Mouse (Mus musculus): Measurements from ENCODE around the gene Mga. TPM values are rescaled to one million over a fixed set of nuclear protein-coding genes. Genes with fewer than 3 reads are reported as not detected.

Gene Mga
- polyA plus RNA-seq, 1 experiment from 2014 or later: 28.5 TPM

DNA sequence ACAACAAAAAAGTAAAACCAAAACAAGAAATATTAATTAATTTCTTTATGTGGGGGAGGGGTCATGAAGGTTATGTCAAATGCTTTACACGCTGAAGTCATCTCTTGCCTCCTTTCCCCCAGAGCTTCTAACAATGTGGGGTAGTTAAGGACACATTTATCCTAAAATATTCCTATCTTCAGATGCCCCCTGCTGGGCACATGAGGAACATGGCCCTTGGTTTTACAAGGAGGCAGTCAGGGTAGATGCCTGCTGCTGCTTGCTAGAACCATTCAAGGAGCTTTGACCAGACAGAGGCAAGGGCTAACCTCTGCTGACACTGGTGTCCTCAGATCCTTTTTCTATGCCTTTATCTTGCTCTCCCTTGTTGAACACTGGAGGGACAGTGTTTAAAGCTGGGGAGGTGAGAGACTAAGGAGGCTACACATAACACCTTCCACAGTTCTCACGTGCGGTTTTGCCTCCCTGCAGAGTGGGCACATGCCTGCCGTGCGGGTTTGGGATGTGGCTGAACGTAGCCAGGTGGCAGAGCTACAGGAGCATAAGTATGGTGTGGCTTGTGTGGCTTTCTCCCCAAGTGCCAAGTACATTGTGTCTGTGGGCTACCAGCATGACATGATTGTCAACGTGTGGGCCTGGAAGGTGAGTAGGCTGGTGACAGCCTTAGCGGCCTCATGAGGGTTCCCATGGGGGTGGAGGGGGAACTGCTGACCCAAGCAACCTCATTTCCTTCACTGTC lies 114.6 kb downstream of the Mga start:
- whole genome bisulfite sequencing: 83% methylated on average over 8 of the region's 8 CpGs
- 0 out of 2 replicates have a peak, but pooled peaks have one; percentile 16 for ATAC-seq
- no peak overlapping the region for H3K9ac ChIP-seq

DNA sequence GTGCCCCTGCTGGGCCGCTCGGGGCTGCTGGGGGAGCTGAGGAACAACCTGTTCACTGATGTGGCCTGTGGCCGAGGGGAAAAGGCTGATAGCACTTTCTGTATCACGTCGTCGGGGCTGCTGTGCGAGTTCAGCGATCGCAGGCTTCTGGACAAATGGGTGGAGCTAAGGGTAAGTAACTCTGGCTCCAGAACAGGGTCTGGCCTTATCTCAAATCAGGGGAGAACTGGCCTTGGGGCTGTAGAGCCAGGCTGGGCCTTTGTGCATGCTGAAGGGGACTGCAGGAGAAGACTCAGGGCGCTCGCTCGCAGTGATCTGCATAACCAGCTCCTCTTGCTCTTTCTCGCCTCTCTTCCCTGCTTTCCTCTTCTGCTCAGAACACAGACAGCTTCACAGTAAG lies 115.9 kb downstream of the Mga start:
- no peak for ATAC-seq
- no peak overlapping the region for H3K9ac ChIP-seq
- H3K27ac ChIP-seq: no peak overlapping the region
- 90% methylated on average over 13 of the region's 13 CpGs for WGBS
- H3K36me3 ChIP-seq (ENCODE audit: poor library complexity, severe bottlenecking): peaks cover 31% of the 10 kb centered on the region
- no peaks in the 10 kb centered on the region for H3K4me1 ChIP-seq
- no peak overlapping the region for H3K4me2 ChIP-seq
- H3K27me3 ChIP-seq: no peaks in the 10 kb centered on the region
- no peaks in the 10 kb centered on the region for H3K9me3 ChIP-seq (replicated peaks)
- no peak overlapping the region for H3K4me3 ChIP-seq

More for the DNA sequence above, 114.6 kb downstream of the Mga start:
- no peaks in the 10 kb centered on the region for H3K4me1 ChIP-seq
- no peak overlapping the region for H3K4me2 ChIP-seq
- H3K9me3 ChIP-seq (replicated peaks): no peaks in the 10 kb centered on the region
- peaks cover 18% of the 10 kb centered on the region for H3K36me3 ChIP-seq (ENCODE audit: poor library complexity, severe bottlenecking)
- no peak overlapping the region for H3K27ac ChIP-seq
- no peak overlapping the region for H3K4me3 ChIP-seq
- H3K27me3 ChIP-seq: no peaks in the 10 kb centered on the region

DNA sequence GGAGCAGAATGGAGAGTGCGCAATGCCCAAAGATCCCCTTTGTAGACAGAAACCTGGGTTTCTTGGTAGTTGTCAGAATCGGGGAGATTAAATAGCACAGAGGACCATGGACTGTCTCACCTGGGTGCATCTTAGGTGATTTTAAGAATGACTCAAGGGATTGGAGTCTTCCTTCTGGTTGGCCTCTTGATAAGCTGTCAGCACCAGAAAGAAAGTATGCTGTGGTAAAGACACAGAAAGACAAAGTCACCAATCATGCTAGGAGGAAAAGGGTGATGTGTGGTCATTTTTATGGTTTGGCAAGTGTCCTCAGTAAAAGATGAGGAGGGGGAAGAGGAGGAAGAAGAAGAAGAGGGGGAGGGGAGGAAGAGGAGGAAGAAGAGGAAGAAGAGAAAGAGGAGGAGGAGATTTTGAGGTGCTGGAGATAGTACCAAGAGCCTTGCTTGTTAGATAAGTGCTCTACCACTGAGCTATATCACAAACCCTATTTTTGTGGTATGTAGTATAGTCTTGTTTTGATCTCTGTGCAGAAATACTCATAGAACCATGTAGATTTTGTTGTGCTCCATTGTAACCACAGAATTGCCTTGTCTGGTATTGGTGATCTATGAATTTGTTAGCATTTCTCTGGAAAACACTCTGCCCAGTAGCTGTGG lies 116.9 kb downstream of the Mga start:
- Histone ChIP-seq H3K4me1 (no peaks in the 10 kb centered on the region), H3K4me3 (no peak overlapping the region), H3K27ac (no peak overlapping the region), H3K9ac (no peak overlapping the region), H3K4me2 (no peak overlapping the region), H3K9me3 (replicated peaks) (no peaks in the 10 kb centered on the region), H3K27me3 (no peaks in the 10 kb centered on the region), H3K36me3 (ENCODE audit: poor library complexity, severe bottlenecking) (peaks cover 41% of the 10 kb centered on the region)
- 100% methylated on average over 2 of the region's 2 CpGs for whole genome bisulfite sequencing
- no peak for ATAC-seq

DNA sequence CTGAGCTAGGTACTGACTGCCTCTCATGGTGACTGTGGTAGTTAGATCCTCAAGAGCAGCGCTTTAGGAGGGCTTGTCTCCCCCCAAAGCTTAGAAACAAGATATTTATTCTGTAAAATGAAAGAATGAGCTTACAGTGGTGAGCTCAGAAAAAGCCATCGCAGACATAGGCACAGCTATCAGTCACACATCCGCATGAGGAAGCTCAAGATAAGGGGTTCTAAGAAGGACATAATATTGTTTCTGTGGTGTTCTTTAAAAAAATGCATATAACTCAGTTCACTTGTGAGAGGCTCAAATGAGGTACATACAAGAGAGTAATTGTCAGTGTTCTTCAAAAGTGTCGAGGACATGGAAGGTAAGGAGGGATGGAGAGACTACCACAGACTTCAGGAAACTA lies 118.9 kb downstream of the Mga start:
- Histone ChIP-seq H3K4me2 (no peak overlapping the region), H3K36me3 (ENCODE audit: poor library complexity, severe bottlenecking) (peaks cover 61% of the 10 kb centered on the region), H3K9me3 (replicated peaks) (no peaks in the 10 kb centered on the region), H3K27ac (no peak overlapping the region), H3K27me3 (no peaks in the 10 kb centered on the region), H3K4me1 (no peaks in the 10 kb centered on the region), H3K4me3 (no peak overlapping the region), H3K9ac (no peak overlapping the region)
- no peak for ATAC-seq
- WGBS: 93% methylated on average over 4 of the region's 4 CpGs

DNA sequence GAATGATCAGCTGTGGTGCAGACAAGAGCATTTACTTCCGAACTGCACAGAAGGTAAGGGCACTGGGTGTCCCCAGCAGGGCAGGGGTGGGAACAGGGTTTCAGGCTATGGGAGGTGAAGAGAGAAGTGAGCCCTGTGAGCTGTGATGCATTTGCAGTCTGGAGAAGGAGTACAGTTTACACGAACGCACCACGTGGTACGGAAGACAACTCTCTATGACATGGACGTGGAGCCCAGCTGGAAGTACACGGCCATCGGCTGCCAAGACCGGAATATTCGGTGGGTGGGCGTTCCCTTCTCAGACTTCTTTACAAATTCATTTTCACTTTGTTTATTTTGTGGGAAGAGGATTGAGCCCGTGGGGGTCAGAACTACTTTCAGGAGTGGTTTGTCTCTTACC lies 120.6 kb downstream of the Mga start:
- Histone ChIP-seq H3K27ac (no peak overlapping the region), H3K4me2 (no peak overlapping the region), H3K9me3 (replicated peaks) (no peaks in the 10 kb centered on the region), H3K4me3 (no peak overlapping the region), H3K36me3 (ENCODE audit: poor library complexity, severe bottlenecking) (peaks cover 76% of the 10 kb centered on the region), H3K4me1 (no peaks in the 10 kb centered on the region), H3K27me3 (no peaks in the 10 kb centered on the region), H3K9ac (no peak overlapping the region)
- ATAC-seq: no peak
- WGBS: 90% methylated on average over 12 of the region's 12 CpGs

Small RNA genes within 50 kb of the gene (microRNA-seq; reads per million reads assigned to microRNA genes)
- gene Mir7665: not detected

Other genes starting within 250 kb of the Mga start
- gene Ndufaf1, start 234.4 kb upstream of the Mga start, polyA plus RNA-seq (2015; fragmentation: Nextera tagmentation; extraction: Ambion mirVana): 38.3 and 43.2 TPM in 2 replicates
- 63.4 and 81.4 TPM in 2 replicates for gene Rtf1, start 222.2 kb upstream of the Mga start, polyA plus RNA-seq (2015; fragmentation: Nextera tagmentation; extraction: Ambion mirVana)
- 0.62 and 0.65 TPM in 2 replicates for gene Itpka, start 154.9 kb upstream of the Mga start, polyA plus RNA-seq (2015; fragmentation: Nextera tagmentation; extraction: Ambion mirVana)
- gene Ltk, start 136.8 kb upstream of the Mga start, polyA plus RNA-seq (2015; fragmentation: Nextera tagmentation; extraction: Ambion mirVana): 0.13 and 0.14 TPM in 2 replicates
- 22.7 and 27.5 TPM in 2 replicates for gene Rpap1, start 109.7 kb upstream of the Mga start, polyA plus RNA-seq (2015; fragmentation: Nextera tagmentation; extraction: Ambion mirVana)
- gene Tyro3, start 99.5 kb upstream of the Mga start, polyA plus RNA-seq (2015; fragmentation: Nextera tagmentation; extraction: Ambion mirVana): 17.1 and 18.7 TPM in 2 replicates
- 4.0 and 4.3 TPM in 2 replicates for gene Mapkbp1, start 75.5 kb downstream of the Mga start, polyA plus RNA-seq (2015; fragmentation: Nextera tagmentation; extraction: Ambion mirVana)
- gene Jmjd7, start 130.3 kb downstream of the Mga start, polyA plus RNA-seq (2015; fragmentation: Nextera tagmentation; extraction: Ambion mirVana): 19.8 and 22.4 TPM in 2 replicates
- 4.8 and 6.2 TPM in 2 replicates for gene Gm28042, start 130.3 kb downstream of the Mga start, polyA plus RNA-seq (2015; fragmentation: Nextera tagmentation; extraction: Ambion mirVana)
- 1.5 and 1.9 TPM in 2 replicates for gene Pla2g4b, start 136.2 kb downstream of the Mga start, polyA plus RNA-seq (2015; fragmentation: Nextera tagmentation; extraction: Ambion mirVana)